Mouse (Mus musculus) common myeloid progenitor, adult 5-6 weeks (primary cell): ENCODE results near the gene Prss27. TPM values are rescaled to one million over a fixed set of nuclear protein-coding genes. Genes with fewer than 3 reads are reported as not detected.

Source experiments
- ATAC-seq: replicated peaks from 2 replicates; pipeline ENCODE4 v1.8.0; 2016; ENCODE audit warnings: low read depth, mild to moderate bottlenecking, moderate TSS enrichment, inconsistent platforms; ENCODE audit not compliant: poor library complexity, severe bottlenecking
- total RNA-seq: library from RNA; stranded (forward); fragments of 200-1000, 187-1606 nt; gene quantifications from 2 replicates; pipeline ENCODE4 v1.2.3, GENCODE M21; 2017

The Prss27 gene
- total RNA-seq: not detected in 2 replicates

DNA sequence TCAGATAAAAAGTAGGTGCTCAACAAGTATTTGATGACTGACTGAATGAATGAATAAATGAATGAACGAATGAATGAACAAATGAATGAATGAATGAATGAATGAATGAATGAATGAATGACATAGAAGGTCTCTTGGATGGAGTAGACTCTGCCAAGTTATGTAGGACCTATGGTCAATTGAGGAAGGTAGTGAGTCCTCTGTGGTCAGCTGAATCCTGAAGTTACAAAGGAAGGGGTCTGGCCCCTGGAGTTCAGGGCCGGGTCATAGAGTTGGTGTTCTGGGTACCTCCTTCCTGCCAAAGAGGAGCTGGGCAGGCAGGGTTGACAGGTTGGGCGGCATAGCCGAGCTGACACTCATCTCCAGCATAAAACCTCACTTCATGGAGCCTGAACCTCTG lies at the start of gene Prss27:
Prss27 (plus strand) TSS at position 301 of the 400 bp plus-strand sequence.
- no peak for ATAC-seq

DNA sequence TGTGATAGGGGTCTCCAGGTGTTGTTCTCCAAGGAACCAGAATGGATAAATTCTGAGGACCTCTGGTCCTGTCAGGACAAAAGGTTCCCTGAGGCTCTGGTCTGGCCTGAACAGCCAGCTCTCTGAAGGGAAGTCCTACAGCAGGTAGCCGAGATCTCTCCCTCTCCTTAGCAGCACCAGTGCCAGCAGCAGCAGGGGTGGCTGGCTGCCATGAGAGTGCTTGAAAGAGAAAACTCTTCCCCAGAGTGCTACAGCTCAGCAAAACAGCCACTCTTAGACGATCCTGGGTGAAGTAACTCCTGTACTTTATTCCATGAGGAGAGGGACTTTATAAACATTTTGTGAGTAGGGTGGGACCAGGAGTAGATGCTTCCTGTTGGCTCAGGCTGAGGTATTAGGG lies 48.1 kb upstream of the Prss27 start:
- no peak for ATAC-seq

DNA sequence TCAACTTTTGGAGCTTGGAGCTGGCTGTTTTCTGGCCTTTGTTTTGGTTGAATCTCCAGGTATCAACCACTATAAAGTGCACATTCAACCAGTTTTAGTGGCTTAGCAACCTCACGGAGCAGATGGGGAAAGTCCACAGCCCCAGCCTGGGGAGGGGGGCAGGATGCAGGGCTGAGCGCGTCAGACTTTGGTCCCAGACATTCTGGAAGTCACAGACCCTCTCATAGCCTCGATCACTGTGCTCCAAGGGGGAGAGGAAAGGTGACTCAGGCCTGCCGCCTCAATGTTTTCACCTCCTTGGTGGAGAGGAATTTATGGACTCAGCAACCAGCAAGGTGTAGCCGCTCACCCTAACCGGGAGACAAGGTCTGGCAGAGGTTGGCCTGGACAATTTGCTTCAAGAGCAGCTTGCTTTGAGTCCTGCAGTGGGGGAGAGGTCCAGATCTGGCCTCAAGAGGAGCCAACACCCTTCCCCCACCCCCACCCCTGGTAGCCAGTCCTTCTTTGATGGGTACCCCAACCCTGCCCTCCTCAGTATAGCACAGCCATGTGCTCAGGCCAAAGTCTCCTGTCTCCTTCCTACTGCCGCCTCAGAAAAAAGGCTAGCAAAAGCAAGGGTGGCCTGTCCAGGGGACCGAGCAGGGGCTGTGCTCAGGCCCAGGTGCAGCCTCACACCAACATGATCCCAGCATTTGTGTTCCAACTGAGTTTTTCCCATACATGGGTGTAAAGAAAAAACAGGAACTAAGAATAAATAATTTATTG lies 45.0 kb upstream of the Prss27 start:
- no peak for ATAC-seq

DNA sequence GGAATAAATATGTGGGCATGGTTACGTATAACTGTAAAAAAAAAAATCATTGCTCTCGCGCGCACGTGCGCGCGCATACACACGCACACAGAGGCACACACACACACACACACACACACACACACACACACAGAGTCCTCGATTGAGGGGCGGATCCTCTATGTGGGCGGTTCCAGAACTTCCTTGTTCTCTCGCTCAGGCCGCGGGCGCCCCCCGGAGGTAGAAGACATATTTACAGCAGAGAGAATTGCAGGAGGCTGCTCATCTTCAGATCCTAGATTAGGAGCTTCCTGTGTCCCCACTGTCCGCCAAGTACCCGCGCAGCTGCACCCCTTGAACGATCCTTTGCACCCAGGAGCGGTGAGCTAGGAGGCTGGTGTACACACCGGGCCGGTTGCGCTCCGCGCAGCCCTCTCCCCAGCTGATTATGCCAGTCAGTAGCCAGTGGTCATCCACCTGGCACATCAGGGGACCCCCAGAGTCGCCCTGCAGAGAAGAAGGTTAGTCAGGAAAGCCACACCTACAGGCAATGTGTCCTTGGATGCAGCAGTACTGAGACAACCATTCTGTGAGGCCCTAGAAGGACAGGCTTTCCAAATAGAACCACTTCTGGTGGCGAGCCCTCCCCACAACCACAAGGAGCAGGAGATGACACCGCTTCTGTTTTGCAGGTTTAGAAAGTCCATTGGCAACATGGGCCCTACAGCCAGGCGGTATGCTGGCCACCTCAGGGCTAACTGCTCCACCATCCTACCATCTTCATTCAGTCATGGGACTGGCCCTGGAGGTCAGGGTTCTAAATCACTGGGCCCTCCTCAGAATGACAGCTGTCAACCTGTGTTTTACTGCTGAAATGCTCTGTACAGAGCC lies 44.1 kb upstream of the Prss27 start:
- ATAC-seq: peak; percentile 91

DNA sequence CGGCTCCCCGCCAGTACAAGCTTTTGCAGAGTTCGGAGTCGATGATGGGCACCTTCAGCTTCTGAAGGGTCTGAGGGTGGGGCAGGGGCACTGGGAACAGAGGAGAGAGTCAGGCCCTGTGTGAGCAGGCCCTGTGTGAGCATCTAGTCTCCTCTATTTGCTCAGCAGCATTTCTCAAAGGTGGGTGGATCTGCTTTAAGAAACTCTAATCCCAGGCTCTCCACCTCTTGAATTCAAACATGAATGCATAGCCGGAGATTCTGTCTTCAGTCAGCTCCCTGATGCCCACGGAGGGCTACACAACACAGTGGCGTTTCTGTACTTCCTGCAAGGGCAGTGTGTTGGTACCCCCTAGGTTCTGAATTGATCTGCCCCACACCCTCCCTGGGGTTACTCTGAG lies 43.3 kb upstream of the Prss27 start:
- no peak for ATAC-seq

DNA sequence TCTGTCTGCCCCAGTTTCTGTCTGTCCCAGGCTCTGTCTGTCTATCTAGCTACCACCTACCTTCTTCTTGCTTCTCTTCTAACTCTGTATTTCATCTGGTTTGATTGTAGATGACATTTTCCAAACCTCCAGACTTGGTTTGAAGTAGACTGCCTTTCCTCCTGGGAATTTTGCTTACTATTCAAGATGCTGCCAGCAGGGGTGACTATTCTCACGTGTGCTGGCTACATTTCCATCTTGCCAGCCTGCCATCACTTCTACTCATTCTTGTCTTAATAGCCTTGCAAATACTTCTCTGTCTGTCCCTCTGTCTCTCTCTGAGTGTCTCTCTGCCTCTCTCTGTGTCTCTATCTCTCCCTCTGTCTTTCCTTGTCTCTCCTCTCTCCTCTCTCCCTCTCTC lies 42.5 kb upstream of the Prss27 start:
- ATAC-seq: no peak

DNA sequence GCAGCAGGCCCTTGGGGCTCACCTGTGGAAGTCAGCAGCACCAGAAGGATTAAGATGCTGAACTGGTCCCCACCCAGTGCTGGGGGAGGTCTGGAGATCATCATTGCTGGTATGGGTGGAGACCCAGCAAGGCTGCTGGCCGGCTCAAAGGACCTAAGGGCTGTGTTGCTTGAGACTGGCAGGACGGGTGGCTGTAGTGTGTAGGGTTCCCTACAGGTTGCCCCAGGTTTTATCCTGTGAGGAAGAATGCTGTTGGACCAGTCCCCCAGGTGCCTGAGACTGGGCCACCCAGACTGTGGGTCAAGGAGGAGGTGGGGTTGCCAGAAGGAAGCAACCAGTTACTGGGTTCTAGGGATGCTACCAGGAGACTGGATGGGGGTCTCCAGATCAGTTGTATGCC lies 40.0 kb upstream of the Prss27 start, which contains the start of gene Prss22:
Prss22 (minus strand) TSS at position 200 of the 400 bp plus-strand sequence.
- ATAC-seq: no peak

DNA sequence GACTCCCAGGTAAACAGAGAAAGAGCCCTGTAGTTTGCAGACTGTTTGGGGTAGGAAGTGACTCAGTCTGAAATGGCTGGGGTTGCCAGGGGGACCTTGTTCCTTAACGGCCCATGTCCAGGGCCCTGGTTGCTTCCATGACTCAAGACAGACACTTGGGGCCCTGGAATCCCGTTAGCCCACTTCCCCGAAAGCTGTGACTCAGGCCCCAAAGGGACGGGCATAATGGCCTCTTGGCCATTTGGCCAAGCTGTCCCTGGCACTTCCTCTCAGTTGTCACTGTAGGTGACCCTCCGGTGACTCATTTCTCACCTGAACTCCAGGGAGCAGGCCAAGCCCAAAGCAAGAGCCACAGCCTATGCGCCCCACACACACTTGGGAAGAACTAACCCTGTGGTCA lies 39.6 kb upstream of the Prss27 start:
- ATAC-seq: no peak

DNA sequence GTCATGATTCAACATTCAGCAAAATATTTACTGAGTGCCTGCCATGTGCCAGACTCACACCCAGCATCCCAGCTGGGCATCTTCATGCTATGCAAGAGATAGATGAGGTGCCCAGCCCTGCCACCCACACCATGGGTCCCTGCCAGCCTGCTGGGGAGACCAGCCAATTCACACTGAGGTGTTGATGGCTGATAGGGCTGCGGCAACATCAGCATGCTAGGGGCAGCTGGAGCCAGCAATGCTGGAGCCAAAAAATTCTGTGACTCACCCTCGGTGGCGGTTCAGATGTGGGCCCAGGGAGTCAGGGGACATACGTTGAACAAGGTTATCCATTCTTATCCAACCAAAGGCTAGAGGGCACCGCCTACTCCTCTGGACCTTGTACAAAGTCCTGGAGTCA lies 37.5 kb upstream of the Prss27 start:
- 0 out of 2 replicates have a peak, but pooled peaks have one; percentile 22 for ATAC-seq

DNA sequence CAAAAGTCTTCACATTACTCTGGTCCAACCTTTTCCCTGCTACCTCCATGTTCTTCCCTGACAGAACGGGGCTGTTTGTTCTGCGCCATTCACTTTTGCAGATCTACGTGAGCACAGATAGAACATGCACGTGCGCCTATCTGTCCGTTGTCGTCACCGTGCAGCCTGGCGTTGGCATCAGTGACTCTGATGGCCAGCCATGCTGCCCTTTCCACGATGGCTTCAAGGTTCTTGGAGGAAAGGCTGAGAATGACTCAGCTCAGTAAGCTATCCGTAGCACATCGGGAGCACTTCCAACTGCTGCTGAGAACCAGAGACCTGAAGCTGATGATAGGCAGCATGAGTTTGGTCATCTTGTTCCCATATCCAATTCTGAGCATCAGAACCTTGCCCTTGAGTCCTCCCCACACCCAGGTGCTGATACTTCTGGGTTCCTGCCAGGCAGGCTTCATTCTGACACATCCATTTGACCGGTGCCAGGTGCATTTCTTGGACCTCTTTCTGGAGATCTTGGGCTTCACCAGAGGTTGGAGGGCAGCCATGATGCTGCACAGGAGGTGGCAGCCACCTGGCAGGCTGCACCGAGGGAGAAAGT lies 33.8 kb upstream of the Prss27 start:
- no peak for ATAC-seq

DNA sequence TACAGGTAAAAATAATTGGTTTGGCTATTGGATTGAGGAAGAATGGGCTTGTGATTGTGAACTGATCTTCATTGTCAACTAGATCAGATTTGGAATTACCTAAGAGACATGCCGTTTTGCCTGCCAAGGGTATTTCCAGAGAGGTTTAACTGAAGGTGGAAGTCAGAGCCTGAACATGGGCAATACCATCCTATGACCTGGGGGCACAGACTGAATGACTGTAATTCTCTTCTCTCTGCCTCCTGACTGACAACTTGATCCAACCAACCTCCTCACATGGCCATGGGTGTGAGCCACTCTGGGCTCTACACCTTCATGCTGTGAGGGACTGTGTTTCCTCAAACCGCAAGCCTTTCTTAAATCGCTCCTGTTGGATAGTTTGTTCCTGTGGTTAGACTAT lies 32.9 kb upstream of the Prss27 start:
- no peak for ATAC-seq

DNA sequence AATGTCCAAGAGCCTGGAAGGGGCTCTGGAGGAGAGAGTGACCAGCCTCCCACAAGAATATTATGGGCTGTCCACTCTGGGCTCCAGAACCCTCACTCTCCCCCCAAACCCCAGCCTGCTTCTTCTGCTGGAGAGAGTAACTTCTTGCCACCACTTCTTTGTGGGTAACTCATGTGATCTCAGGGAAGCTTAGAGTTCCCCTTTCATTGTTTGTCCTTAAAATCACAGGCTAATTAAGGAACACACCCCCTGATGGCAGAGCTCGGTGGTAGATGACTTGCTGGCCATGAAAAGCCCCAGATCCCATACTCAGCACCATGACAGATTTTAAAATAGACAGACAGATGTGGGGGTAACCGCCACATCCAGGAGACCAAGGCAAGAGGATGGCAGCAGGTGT lies 31.0 kb upstream of the Prss27 start:
- peak; percentile 87 for ATAC-seq

DNA sequence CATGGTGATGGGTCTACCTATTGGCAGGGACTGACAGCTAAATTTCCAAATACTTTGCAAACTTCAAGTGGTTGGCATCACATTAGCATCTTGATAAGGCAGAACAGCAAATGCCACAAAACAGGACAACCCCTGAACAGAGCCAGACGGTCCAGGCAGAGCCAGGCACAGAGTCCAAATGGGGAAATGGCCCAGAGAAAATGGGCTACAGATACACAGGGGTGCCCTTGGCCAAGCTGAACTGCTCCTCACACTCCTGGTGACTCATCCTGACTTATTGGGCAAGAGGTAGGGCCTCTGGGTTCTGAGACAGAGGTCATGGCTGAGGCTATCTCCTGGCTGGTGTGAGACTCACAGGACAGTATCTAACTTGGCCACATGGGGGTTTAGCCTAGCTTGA lies 30.6 kb upstream of the Prss27 start:
- ATAC-seq: peak; percentile 71

DNA sequence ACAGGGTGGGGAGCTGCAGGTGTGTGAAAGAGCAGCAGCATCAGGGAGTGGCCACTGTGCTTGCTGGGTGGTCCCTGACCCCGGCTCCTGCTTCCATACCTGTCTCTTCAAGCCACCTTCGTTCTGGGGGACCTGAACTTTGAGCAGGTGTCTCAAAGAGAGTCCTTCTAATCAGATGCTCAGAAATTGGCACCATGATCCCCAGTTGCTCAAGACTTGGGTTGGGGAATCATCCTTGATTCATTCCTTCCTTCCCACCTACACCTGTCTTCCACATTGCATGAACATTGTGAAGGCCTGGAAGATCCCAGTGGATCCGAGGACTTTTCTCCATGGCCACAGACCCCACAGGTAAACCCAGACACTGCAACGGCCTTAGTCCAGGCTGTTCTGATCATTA lies 29.8 kb upstream of the Prss27 start:
- no peak for ATAC-seq

DNA sequence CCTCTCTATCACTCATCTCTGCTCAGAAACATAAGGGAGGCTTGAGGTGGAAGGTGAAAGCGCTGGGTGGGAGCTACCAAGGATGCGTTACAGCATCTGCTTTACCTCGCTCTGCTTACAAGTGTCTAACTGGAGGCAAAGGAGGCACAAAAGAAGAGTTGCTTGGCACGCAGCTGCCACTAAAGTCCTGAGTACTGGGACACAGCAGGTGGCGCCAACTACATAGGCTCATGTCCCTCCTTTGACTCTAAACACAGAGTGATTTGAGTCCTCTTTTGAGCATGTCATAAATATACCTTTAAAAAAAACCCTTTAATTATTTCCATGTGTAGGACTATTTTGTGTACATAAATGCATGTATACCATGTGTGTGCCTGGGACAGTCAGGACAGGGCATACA lies 28.3 kb upstream of the Prss27 start:
- no peak for ATAC-seq

DNA sequence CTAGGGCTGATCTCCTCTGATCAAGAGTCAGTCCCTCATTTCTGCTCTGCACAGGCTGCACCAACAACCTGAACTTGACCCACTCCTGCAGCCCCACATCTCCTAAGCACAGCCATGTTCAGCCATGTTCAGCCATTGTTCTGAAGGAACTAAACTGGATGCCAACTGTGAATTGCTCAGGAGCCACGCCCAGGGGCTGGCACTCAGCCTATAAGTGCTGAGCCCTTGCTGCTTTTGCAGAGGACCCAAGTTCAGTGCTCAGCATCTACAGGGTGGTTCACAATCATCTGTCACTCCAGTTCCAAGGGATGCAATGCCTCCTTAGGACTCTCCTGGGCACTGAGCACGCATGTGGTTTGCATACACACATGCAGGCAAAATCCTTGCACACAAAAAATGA lies 25.0 kb upstream of the Prss27 start:
- no peak for ATAC-seq

DNA sequence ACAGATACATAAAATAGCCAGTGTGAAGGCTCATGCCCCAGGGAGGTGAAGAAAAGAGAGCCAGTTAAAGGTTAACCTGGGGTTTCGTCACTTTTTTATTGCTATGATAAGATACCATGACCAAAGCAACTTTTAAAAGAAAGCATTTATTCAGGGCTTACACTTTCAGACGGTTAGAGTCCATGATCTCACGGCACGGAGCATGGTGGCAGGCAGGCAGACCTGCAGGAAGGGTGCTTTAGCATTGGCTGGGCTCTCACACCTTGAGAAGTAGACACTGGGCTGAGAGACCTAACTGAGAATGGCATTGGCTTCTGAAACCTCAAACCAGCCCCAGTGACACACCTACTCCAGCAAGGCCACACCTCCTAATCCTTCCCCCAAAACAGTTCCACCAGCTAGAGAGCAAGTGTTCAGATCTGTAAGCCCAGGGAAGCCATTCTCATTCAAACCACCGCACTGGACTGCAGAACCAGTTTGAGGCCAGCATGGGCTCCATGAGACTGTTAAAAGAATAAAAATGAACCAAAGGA lies 23.4 kb upstream of the Prss27 start:
- no peak for ATAC-seq

DNA sequence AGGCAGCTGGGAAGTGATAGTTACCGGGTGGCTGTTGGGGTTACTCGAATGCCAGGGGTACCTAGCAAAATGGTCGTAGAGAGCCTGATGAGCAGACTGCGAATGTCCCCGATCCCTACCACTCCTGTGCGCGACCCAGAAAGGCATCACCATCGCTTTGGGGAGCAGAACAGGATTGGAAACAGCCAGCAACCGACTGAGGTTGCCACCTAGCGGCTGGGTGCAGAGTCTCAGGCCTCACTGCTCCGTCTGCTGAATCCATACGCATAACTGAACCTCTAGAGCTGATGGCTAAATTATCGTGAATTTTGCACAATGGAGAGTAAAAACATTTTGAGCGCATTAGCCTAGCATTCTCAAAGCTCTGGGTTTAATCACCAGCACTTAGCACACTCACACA lies 22.2 kb upstream of the Prss27 start:
- ATAC-seq: peak; percentile 68

DNA sequence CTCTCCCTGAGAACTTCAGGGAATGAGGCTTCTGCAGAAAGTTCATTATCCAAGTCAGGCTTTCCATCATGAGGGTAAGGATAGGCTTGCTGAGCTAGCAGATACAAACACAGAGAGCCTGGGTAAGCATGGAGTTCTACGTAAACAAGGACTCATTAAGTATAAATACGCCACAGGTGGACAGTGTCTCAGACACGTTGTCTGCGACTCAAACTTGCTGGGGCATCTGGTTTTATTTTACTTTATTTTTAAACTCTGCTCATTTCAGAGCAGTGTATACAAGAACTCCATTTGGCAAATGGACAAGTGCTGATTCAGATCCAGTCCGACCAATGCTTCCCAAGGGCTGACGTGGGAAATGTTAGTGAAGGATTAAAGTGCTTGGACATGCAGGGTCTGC lies 17.2 kb upstream of the Prss27 start:
- no peak for ATAC-seq

DNA sequence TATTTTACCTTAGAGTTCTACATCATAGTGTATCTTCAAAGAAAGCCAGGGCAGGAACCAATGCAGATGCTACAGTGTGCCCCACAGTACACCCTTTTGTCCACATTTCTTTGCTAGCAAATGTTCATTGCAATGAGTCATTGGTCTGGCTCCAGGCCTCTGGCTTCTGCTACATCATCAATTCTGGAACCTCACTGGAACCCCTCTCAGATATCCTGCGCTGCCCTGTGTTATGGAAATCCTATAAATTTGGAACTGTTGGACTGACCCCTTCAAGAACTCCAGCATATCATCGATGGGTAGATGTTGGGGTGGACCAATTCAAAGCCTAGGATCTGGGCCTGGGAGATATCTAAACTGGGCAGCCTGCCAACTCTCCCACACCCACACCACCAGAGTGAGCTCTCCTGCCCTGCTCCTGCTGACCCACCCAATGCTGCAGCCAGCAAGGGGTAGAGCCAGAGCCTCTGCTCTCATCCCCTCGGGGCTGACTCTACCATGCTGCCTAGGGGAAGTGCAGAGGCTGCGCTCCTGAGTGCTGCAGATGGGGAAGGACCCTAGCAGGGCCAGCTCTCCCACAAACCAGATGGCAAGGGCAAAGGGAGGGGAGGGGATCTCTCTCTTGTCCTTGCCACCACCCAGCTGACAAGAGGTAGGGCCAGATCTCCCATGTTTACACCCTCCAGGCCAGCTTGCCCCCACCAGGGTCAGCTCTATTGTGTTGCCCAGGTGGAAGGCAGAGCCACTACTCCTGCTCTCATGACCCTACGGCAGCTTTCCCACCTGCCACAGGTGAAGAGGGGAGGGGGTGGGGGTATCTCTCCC lies 16.4 kb upstream of the Prss27 start:
- 0 out of 2 replicates have a peak, but pooled peaks have one; percentile 32 for ATAC-seq
